Mouse (Mus musculus) layer of hippocampus, postnatal 25 days (tissue): ENCODE data around the gene Ndufa4l2. TPM values are rescaled to one million over a fixed set of nuclear protein-coding genes. Genes with fewer than 3 reads are reported as not detected.
A peak's percentile ranks its signal among the peaks of the same experiment; 100 is the strongest.

Experiments used
- DNase-seq, 2 experiments: peaks; one replicate each; pipeline ENCODE4 v3.0.0; 2022; ENCODE audit warnings: mixed read lengths in 2 of 2, low spot score in 1 of 2; ENCODE audit errors: extremely low spot score in 1 of 2
- total RNA-seq, 2 experiments: library from RNA; stranded (reverse); gene quantifications; 2 replicates each; pipeline ENCODE4 v1.2.3; 2021

The Ndufa4l2 gene
- total RNA-seq, 2 experiments from 2014 or later, result 4.1 to 6.7 TPM

DNA sequence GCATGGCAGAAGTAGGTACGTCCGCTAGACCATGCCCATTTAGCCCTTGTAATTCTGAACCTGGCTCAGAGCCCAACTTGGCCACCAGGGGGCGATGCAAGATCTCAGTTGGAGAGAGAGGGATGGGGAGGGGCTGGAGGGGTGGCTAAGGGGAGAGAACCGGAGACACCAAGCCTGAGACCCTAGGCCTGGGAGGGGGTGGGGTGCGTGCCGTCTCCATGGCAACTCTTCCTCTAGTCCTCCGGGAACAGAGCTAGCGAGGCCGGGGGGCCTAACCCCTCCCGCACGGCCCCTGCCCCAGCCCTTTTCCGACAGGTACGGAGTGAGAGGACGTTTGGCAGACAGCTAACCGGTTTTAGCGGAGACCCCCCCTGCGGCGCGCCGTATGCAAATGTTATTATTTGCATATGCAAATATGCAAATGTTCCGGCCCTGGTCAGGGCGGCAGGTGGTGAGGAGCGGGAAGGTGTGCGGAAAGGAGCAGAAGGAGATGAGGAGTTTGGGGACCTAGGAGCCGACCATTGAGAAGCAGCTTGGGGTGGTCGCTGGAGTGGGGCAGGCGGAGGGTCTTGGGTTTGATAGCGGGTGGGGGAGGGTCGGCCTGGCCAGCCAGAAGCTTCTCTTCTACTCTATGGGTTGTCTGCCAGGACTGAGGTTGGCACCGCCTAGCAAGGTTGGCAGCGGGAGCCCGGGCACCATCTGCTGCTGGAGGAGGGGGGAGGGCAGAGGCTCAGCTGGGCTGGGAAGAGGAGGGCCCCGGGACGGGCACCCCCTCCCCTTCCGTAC is 5.5 kb upstream of the Ndufa4l2 start:
- peak; percentile 81 to 91 for DNase-seq

DNA sequence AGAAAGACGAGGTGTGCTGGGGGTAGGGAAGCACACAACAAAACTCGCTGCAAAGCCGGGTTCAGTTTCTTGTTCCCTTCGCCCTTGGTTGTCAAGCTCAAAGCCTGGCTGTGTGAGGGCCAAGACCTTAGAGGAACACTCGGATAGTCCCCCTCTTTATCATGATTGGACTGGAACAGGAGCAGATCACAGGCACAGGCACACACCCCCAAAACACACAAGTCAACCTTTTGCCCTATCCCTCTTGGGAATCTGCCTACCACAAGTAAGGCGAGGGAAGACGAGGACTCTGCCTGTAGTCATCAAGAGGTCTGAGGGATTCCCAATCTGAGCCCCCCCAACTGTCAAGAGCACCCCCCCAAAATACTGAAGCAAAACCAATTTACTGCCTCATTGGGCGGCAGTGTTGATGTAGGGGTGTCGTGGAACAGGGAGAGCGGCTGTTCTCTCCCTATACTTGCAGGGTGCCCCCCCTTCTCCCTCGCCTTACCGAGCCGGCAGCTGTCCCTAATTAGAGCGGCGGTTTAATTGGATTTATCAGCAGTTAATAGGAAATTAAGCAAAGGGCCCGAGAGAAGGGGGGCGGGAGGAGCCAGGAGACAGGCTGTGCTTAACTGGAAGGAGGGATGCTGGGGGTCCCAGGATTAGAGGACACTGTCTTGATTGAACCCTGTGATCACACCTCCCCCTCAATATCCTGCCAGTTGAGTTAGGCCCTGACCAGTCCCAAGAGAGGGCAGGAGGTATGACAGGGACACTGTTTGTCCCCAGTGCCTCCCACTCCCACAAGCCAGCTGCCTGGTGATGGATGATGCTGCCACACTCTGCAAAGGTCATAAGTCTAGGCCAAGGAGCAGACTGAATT is 4.7 kb upstream of the Ndufa4l2 start:
- DNase-seq, result no peak

GRCm38 (mm10) chr10:127510895-127511617 is 3.7 kb upstream of the Ndufa4l2 start:
- no peak for DNase-seq

- DNase-seq, result peak; percentile 68 to 74
Measured at GRCm38 (mm10) chr10:127511634-127512306, 3.0 kb upstream of the Ndufa4l2 start.

DNA sequence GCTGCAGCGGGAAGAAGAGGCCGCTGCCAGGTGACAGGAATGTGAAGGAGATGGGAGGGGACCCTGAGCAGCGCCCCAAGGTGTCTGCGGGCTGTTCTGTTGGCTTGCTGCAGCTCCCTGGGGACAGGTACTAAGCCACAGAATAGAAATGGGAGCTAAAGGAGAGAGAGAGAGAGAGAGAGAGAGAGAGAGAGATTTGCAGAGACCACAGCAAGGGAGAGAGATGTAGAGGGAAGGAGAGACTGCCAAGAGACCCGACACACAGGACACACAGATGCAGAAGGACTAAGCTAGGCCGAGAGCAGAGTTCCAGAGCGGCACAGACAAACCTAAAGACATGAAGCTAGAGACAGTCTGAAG is 2.5 kb upstream of the Ndufa4l2 start:
- DNase-seq, result no peak

GRCm38 (mm10) chr10:127512813-127513212 is 2.0 kb upstream of the Ndufa4l2 start:
- peak; percentile 98 to 99 for DNase-seq

DNA sequence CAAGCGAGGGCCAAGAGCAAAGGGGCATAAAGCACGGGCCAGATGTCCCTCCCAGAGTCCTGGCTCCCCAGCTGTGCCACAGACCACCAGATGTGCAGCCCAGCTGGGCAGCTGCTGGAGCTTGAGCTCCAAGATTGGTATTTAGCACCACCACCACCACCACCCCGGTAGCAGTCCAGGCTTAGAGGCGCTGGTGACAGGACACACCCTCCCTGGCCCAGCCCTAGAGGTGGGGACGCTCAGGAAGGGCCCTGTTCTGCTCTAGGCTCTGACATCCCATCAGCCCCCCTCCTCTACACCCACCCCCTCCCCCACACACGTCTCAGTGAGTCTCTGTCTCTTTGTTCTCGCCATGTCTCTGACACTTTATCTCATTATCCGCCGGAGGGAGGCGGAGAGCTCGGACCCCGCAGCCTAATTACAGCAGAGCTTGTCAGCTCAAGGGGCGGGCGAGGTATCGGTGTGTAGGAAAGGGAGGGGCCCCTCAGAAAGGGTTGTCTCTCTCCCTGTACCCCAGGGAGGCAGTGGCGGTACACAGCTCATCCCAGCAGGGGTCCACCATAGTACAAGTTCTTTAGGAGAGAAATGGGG is 1.2 kb upstream of the Ndufa4l2 start:
- no peak for DNase-seq

GRCm38 (mm10) chr10:127514111-127514698 is 562 bp upstream of the Ndufa4l2 start:
- no peak for DNase-seq

- no peak for DNase-seq
Measured at GRCm38 (mm10) chr10:127515271-127515982, 660 bp downstream of the Ndufa4l2 start.

DNA sequence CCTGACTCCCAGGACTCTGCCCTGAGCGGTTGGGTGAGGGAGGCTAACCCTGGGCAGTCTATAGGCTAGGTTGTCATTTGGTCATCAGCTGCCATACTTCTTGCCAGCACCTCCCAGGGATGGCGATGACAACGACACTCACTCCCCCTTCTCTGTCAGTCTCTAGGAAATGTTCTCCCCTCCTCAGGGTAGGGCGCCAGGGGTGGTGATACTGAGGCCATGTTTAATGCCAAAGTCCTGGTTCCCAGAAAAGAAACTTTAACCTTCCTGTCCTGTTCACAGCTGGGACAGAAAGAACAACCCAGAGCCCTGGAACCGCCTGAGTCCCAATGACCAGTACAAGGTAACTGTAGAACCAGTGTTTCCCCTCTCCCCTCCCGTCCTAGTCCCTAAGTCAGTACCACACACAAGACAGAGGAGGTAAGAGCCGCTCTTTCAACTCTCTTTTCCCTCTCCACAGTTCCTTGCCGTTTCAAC is 1.3 kb downstream of the Ndufa4l2 start:
- DNase-seq, result no peak

- no peak for DNase-seq
Measured at GRCm38 (mm10) chr10:127516576-127517260, 2.0 kb downstream of the Ndufa4l2 start.

DNA sequence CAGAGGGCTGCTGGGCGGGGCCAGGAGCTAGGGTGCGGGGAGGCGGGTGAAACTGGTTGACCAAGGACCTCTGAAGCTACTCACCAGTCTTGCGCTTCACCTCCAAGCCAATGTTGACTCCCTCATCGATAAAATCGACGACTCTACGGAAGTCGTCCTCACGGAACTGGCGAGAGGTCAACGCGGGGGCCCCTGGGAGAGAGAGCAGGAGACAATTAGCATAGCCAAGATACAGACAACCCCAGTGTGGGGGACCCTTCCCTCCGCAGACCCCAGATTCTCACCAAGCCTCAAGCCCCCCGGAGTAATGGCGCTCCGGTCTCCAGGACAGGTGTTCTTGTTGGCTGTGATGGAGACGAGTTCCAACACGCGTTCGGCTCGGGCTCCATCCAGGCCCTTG is 3.2 kb downstream of the Ndufa4l2 start:
- no peak for DNase-seq

DNA sequence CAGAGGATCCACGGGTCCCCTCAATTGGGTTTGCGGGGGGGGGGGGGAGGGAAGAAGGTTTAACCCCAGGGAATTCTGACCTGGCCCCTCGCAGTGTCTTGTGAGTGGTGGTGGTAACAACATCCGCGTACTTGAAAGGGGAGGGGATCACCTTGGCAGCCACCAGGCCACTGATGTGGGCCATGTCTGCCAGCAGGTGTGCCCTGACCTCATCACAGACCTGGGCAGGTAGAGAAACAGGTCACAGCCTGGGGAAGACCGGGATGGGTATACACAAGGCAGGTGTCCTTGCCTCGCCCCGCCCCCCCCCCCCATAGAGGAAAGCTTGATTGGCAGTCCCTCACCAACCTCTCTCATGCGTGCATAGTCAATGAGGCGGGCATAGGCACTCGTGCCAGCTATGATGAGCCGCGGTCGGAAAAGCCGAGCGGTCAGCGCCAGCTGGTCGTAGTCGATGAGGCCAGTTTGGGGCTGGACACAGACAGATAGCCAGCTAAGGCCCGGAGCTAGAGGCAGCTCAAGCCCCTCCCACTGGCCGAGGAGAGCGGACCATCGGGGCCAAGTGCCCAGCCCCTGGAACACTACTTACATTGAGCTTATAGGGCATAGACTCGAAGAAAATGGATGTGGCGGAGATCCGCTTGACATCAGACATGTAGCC is 4.4 kb downstream of the Ndufa4l2 start:
- DNase-seq, result no peak

- no peak for DNase-seq
Measured at GRCm38 (mm10) chr10:127519903-127520713, 5.3 kb downstream of the Ndufa4l2 start.

GRCm38 (mm10) chr10:127520714-127521357 is 6.1 kb downstream of the Ndufa4l2 start:
- DNase-seq, result no peak

- DNase-seq, result no peak
Measured at GRCm38 (mm10) chr10:127521611-127522080, 6.9 kb downstream of the Ndufa4l2 start.
